Mouse (Mus musculus) layer of hippocampus, postnatal 10 days (tissue): ENCODE measurements at regions not wholly inside any gene's neighbourhood (a gene's known extent, or its start where the extent isn't known, plus 50 kb on each side); places are given as distances from the start of the nearest gene placed in this dataset.

Experiments used
- DNase-seq, 2 experiments: peaks; one replicate each; pipeline ENCODE4 v3.0.0; 2021; ENCODE audit warnings: low spot score in 2 of 2
- microRNA-seq, 2 experiments: library from miRNA; unstranded; fragments of <30 nt; microRNA quantifications; one replicate each; pipeline ENCODE4 v1.2.0; 2021

- DNase-seq: no peak
Observed at GRCm38 (mm10) chr8:44466409-44467078, 468.7 kb upstream of the Fat1 start.

- DNase-seq: no peak
Observed at GRCm38 (mm10) chr8:44512876-44513275, 422.4 kb upstream of the Fat1 start.

- DNase-seq: no peak
Observed at GRCm38 (mm10) chr8:44525915-44526314, 409.3 kb upstream of the Fat1 start.

- DNase-seq: no peak
Observed at GRCm38 (mm10) chr8:44529696-44530095, 405.6 kb upstream of the Fat1 start.

GRCm38 (mm10) chr8:44548885-44549284 lies 386.4 kb upstream of the Fat1 start:
- DNase-seq: no peak

- no peak for DNase-seq
Observed at GRCm38 (mm10) chr8:44559161-44559560, 376.1 kb upstream of the Fat1 start.

GRCm38 (mm10) chr8:44576314-44576858 lies 358.9 kb upstream of the Fat1 start:
- DNase-seq: peak in 1 of 2 experiments; percentile 9

- no peak for DNase-seq
Observed at GRCm38 (mm10) chr8:44576993-44577392, 358.3 kb upstream of the Fat1 start.

Small RNA genes in the stretch of these regions (microRNA-seq; reads per million reads assigned to microRNA genes)
- 0 reads per million in 2 experiments for gene Gm26241
